Mouse (Mus musculus) heart, postnatal 0 days (tissue): ENCODE measurements around the gene Cnbd2. TPM values are rescaled to one million over a fixed set of nuclear protein-coding genes. Genes with fewer than 3 reads are reported as not detected.
"Not testable (repeated sequence)": the region's sequence is repeated elsewhere in the genome, so short reads cannot be mapped to it uniquely, and the experiment has no call there.

Experiments
- ATAC-seq: fragments of 200-750 bp; cut with Nextera tagmentation; 2 replicates; pipeline ENCODE4 v1.8.0; 2017; ENCODE audit warnings: low read depth, moderate number of reproducible peaks, moderate library complexity; ENCODE audit not compliant: insufficient read depth
- DNase-seq: peaks from one replicate; pipeline ENCODE4 v3.0.0-alpha.2; 2016; ENCODE audit warnings: low spot score
- H3K27ac ChIP-seq: fragments of 300-500 bp; sonication (generic); 2 replicates; pipeline ENCODE4 v1.5.1; 2014; ENCODE audit warnings: low read depth, mild to moderate bottlenecking
- H3K27me3 ChIP-seq: fragments of 300-500 bp; sonication (generic); 2 replicates; pipeline ENCODE4 v1.6.1; 2014; ENCODE audit warnings: low read length, mixed read lengths; ENCODE audit not compliant: control insufficient read depth, insufficient read depth
- H3K36me3 ChIP-seq: fragments of 300-500 bp; sonication (generic); replicated peaks from 2 replicates; pipeline ENCODE4 v1.6.1; 2014; ENCODE audit warnings: low read length, mixed read lengths; ENCODE audit not compliant: control insufficient read depth, insufficient read depth
- H3K4me1 ChIP-seq: fragments of 300-500 bp; sonication (generic); 2 replicates; pipeline ENCODE4 v1.6.1; 2014; ENCODE audit warnings: antibody characterized with exemption; ENCODE audit not compliant: control insufficient read depth, insufficient read depth
- H3K4me2 ChIP-seq: fragments of 300-500 bp; sonication (generic); 2 replicates; pipeline ENCODE4 v1.6.1; 2014; ENCODE audit warnings: low read depth, mild to moderate bottlenecking, low read length, moderate library complexity
- H3K4me3 ChIP-seq: fragments of 300-500 bp; sonication (generic); 2 replicates; pipeline ENCODE4 v1.5.1; 2014; ENCODE audit warnings: low read depth, low read length
- H3K9ac ChIP-seq: fragments of 300-500 bp; sonication (generic); replicated peaks from 2 replicates; pipeline ENCODE4 v1.6.1; 2014; ENCODE audit warnings: low read depth, low read length, mixed read lengths
- H3K9me3 ChIP-seq: fragments of 300-500 bp; sonication (generic); replicated peaks from 2 replicates; pipeline ENCODE4 v1.6.1; 2016; ENCODE audit warnings: low read length; ENCODE audit not compliant: control insufficient read depth
- CTCF ChIP-seq: IDR thresholded peaks from 2 replicates; pipeline ENCODE4 v1.5.1; 2016; ENCODE audit warnings: antibody characterized with exemption, control low read depth, low read depth
- EP300 ChIP-seq: IDR thresholded peaks from 2 replicates; pipeline ENCODE4 v1.6.1; 2016; ENCODE audit warnings: antibody characterized with exemption, low read depth
- WGBS: fragments of 180-500 bp; shearing (Covaris S2); extraction: QIAGEN DNeasy Blood & Tissue Kit; methylation state at CpG from one replicate; pipeline ENCODE4 v1.1.7; 2014; 5-methylcytosine and 5-hydroxymethylcytosine counted together
- polyA plus RNA-seq: library from polyadenylated mRNA; unstranded; fragments of >200 nt; fragmentation: Nextera tagmentation; extraction: Ambion mirVana; gene quantifications from 2 replicates; pipeline ENCODE4 v1.2.1, GENCODE M21; 2015
- total RNA-seq: library from RNA; depleted of rRNA; stranded (reverse); fragments of >200 nt; gene quantifications from 2 replicates; pipeline ENCODE4 v1.2.3, GENCODE M21; 2014; ENCODE audit warnings: low replicate concordance

Gene Cnbd2
- total and polyA plus RNA-seq, 2 experiments from 2014 or later, result 1.1 to 3.7 TPM

- Histone ChIP-seq H3K4me1 (no peaks in the 10 kb centered on the region), H3K9me3 (no peaks in the 10 kb centered on the region), H3K36me3 (no peaks in the 10 kb centered on the region), H3K9ac (no peak overlapping the region), H3K27me3 (no peaks in the 10 kb centered on the region), H3K27ac (no peak overlapping the region), H3K4me3 (no peak overlapping the region), H3K4me2 (no peak overlapping the region)
- ATAC-seq, result no peak
- TF ChIP-seq CTCF (no peak), EP300 (no peak)
- WGBS, result 76% methylated on average over 3 of the region's 3 CpGs
- DNase-seq, result no peak
Observed at GRCm38 (mm10) chr2:156402036-156402435, 89.9 kb downstream of the Cnbd2 start.

GRCm38 (mm10) chr2:156406987-156407386 is 94.9 kb downstream of the Cnbd2 start:
- Histone ChIP-seq H3K4me2 (no peak overlapping the region), H3K36me3 (no peaks in the 10 kb centered on the region), H3K4me3 (no peak overlapping the region), H3K9ac (no peak overlapping the region), H3K27me3 (no peaks in the 10 kb centered on the region), H3K4me1 (no peaks in the 10 kb centered on the region), H3K9me3 (no peaks in the 10 kb centered on the region), H3K27ac (no peak overlapping the region)
- DNase-seq (no peak), ATAC-seq (no peak)
- 52% methylated on average over 3 of the region's 3 CpGs for WGBS
- TF ChIP-seq CTCF (no peak), EP300 (no peak)

GRCm38 (mm10) chr2:156408168-156408567 is 96.1 kb downstream of the Cnbd2 start:
- Histone ChIP-seq H3K36me3 (no peaks in the 10 kb centered on the region), H3K27me3 (no peaks in the 10 kb centered on the region), H3K4me1 (no peaks in the 10 kb centered on the region), H3K9ac (no peak overlapping the region), H3K4me2 (no peak overlapping the region), H3K27ac (no peak overlapping the region), H3K9me3 (no peaks in the 10 kb centered on the region), H3K4me3 (no peak overlapping the region)
- WGBS, result 46% methylated on average over 8 of the region's 8 CpGs
- DNase-seq, result no peak
- ATAC-seq, result no peak
- TF ChIP-seq EP300, result no peak
- no peak for TF ChIP-seq CTCF

- not testable (repeated sequence) for ATAC-seq
Observed at GRCm38 (mm10) chr2:156411348-156411747, 99.2 kb downstream of the Cnbd2 start.

GRCm38 (mm10) chr2:156414996-156415395 is 102.9 kb downstream of the Cnbd2 start:
- no peaks in the 10 kb centered on the region for H3K4me1 ChIP-seq
- H3K4me2 ChIP-seq, result no peak overlapping the region
- H3K36me3 ChIP-seq, result no peaks in the 10 kb centered on the region
- TF ChIP-seq CTCF, result no peak
- TF ChIP-seq EP300, result no peak
- peaks cover 13% of the 10 kb centered on the region for H3K27me3 ChIP-seq
- ATAC-seq (no peak), DNase-seq (no peak)
- no peak overlapping the region for H3K9ac ChIP-seq
- H3K9me3 ChIP-seq, result no peaks in the 10 kb centered on the region
- 61% methylated on average over 2 of the region's 2 CpGs for WGBS
- H3K27ac ChIP-seq, result no peak overlapping the region
- no peak overlapping the region for H3K4me3 ChIP-seq

More at GRCm38 (mm10) chr2:156411348-156411747, 99.2 kb downstream of the Cnbd2 start:
- not testable (repeated sequence) for H3K36me3 ChIP-seq, H3K4me2 ChIP-seq, H3K9me3 ChIP-seq, H3K4me1 ChIP-seq, H3K27me3 ChIP-seq, H3K27ac ChIP-seq, H3K9ac ChIP-seq, H3K4me3 ChIP-seq, DNase-seq
- 90% methylated on average over 4 of the region's 7 CpGs for WGBS

- H3K4me1 ChIP-seq, result no peaks in the 10 kb centered on the region
- H3K4me2 ChIP-seq, result no peak overlapping the region
- no peak overlapping the region for H3K9ac ChIP-seq
- ATAC-seq (no peak), DNase-seq (no peak)
- H3K9me3 ChIP-seq, result no peaks in the 10 kb centered on the region
- H3K4me3 ChIP-seq, result no peak overlapping the region
- WGBS, result 68% methylated on average over 5 of the region's 5 CpGs
- TF ChIP-seq CTCF (no peak), EP300 (no peak)
- no peak overlapping the region for H3K27ac ChIP-seq
- H3K27me3 ChIP-seq, result peaks cover 19% of the 10 kb centered on the region
- no peaks in the 10 kb centered on the region for H3K36me3 ChIP-seq
Observed at GRCm38 (mm10) chr2:156415674-156416073, 103.6 kb downstream of the Cnbd2 start.
